Mouse (Mus musculus) liver, embryonic 14.5 days (tissue): ENCODE results near the gene Ppp1r1a.

Experiments used
- CTCF ChIP-seq: IDR thresholded peaks from 2 replicates; pipeline ENCODE4 v1.5.1; 2016; ENCODE audit warnings: antibody characterized with exemption, low read depth, control low read depth
- EP300 ChIP-seq: IDR thresholded peaks from 2 replicates; pipeline ENCODE4 v1.6.1; 2016; ENCODE audit warnings: antibody characterized with exemption, low read depth

- TF ChIP-seq EP300, result no peak
- TF ChIP-seq CTCF, result no peak
These were observed 587 bp downstream of the Ppp1r1a start for GRCm38 (mm10) chr15:103537011-103537821.
